Mouse (Mus musculus) liver, postnatal 0 days (tissue): ENCODE measurements around the gene Pcgf1.

Experiments
- CTCF ChIP-seq: sonication (generic); IDR thresholded peaks from 2 replicates; pipeline ENCODE4 v1.5.1; 2016; ENCODE audit warnings: antibody characterized with exemption, low read depth
- EP300 ChIP-seq: IDR thresholded peaks from 2 replicates; pipeline ENCODE4 v1.6.1; 2016; ENCODE audit warnings: antibody characterized with exemption, low read depth, mild to moderate bottlenecking

DNA sequence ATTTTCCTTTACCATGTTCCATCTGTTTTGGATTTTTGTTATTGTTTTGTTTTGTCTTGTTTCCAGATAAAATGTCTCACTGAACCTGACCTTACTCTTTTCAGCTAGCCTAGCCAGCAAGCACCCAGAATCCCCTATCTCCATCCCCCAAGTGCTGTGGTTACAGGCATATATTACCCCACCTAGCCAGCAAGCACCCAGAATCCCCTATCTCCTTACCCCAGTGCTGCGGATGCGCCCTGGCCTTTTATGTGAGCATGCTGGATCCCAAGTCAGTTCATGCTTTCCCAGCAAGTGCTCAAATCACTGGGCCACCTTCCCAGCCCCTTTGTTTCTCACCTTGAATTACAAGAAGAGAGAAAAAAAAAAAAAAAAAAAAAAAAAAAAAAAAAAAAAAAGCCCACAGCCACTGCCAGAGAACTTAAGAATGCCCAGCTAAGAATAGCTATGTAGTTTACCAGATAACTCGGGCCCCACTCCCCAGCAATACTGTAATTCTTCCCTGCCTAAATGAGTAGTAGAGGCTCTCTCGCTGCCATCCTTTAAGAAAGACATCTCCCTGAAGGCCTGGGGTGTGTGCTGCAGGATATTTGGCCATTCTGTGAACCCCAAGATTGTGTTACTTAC is 34.0 kb downstream of the Pcgf1 start:
- TF ChIP-seq CTCF (no peak), EP300 (no peak)
